Mouse (Mus musculus) thymus, adult 2 months (tissue): ENCODE measurements around the gene Mtss1l.

Experiments
- CTCF ChIP-seq: fragments of 200-500 bp; IDR thresholded peaks from 2 replicates; pipeline ENCODE4 v1.5.1; 2012; ENCODE audit warnings: mild to moderate bottlenecking, control low read depth, low read length, moderate library complexity, borderline replicate concordance; ENCODE audit not compliant: control insufficient read depth, poor library complexity, insufficient read depth; ENCODE audit errors: extremely low read depth
- POLR2A ChIP-seq: fragments of 200-500 bp; IDR thresholded peaks from 2 replicates; pipeline ENCODE4 v1.6.1; 2012; ENCODE audit warnings: mild to moderate bottlenecking, low read length, control low read depth, moderate library complexity; ENCODE audit not compliant: control insufficient read depth, poor library complexity, insufficient read depth; ENCODE audit errors: extremely low read depth

- TF ChIP-seq CTCF (no peak), POLR2A (no peak)
Observed at GRCm38 (mm10) chr8:110710593-110710992, 10.7 kb upstream of the Mtss1l start.
